Mouse (Mus musculus) liver (tissue): Measurements from ENCODE around the gene Prrx2.

Experiments
- DNase-seq: peaks from one replicate; pipeline ENCODE4 v3.0.0-alpha.2; 2020; ENCODE audit warnings: mixed read lengths

Prrx2 gene

DNA sequence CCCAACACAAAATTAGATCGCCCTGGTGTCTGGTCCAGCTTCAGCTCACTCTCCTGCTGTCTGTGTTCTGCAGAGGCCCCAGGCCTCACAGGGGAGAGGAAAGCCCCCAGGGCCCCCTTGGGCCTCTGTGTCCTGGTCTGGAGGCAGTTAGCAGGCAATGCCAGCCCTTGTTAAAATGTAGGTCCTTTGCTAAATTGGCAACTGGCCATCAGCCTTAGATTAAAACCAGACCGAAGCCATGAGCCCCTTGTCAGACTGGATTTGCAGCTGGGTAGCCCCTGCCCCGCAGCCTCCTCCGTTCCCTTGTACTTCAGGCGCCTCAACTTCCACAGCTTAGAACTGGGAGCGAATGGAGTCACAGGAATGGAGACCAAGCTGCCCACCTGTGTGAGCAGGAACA lies 37.9 kb downstream of the Prrx2 start:
- no peak for DNase-seq

DNA sequence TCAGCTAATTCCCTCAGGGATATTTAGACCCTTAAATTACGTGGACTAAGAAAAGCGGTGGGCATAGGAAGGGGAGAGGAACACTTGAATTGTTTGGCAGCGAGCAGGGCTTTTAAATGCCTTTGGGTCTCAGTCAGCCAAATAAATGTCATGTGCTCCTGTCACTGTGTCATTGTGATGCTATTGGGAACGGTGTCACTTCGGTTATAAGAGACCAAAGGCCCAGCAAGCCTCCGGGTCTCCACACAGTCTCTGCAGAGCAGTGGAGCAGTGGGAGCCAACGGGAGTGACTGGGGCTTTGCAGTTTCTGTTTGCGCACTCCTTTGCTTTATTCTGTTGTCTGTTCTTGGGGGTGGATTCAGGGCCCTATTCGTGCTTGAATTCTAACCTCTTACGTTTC lies 39.7 kb downstream of the Prrx2 start:
- DNase-seq, result no peak

- DNase-seq, result no peak
These were observed 40.3 kb downstream of the Prrx2 start for GRCm38 (mm10) chr2:30875096-30875495.

- no peak for DNase-seq
These were observed 41.1 kb downstream of the Prrx2 start for GRCm38 (mm10) chr2:30875621-30876432.

DNA sequence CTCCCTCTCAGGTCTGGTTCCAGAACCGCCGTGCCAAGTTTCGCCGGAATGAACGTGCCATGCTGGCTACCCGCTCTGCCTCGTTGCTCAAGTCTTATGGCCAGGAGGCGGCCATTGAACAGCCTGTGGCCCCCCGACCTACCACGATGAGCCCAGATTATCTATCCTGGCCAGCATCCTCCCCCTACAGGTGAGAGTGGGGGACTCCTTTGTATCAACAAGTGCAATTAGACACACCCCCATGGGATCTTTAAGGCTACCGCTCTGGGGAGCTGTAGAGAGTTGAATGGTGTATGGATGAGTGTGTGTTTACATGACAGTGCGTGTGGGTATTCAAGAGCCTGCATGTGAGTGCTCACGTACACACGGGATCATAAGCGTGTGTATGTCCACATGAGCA lies 44.7 kb downstream of the Prrx2 start:
- DNase-seq, result no peak

DNA sequence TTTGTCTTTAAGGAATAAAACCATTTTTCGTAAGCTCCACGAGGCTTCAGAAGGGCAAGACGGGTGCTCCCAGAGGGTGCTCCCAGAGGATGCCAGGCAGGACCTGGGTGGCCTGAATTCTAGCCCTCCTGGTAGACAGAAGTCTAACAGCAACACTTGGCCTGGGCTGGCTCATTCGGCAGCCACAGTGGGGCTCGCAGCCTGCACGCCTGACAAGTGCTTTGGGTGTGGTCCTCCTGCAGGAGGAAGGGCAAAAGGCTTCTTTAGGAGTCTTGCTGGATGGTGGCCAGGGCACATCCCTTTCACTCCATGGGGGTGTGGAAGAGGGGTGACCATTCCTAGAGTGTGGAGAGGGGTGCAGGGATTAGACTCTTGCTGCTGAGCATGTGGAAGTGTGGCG lies 46.4 kb downstream of the Prrx2 start:
- DNase-seq, result no peak

DNA sequence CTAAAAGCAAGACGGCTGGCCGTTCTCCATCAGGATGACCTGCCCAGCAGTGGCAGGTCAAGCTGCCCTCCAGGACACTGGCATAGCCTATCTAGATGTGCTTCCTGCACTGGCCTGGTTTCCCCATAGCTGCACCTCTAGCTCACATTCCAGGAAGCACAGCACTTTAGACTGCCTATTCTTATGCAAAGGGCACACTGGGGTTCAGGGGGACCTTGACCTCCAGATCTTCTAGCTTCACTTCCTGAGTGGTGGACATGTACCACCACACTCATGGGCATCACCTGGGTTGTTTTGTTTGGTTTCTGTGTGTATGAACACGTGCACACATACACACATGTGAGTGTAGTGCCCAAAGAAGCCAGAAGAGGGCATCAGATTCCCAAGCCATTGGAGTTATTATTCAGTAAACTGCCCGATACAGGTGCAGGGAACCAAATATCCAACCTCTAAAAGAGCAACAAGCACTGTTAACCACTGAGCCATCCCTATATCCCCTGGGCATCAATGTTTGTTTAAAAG lies 50.1 kb downstream of the Prrx2 start:
- no peak for DNase-seq

GRCm38 (mm10) chr2:30885453-30886163 lies 50.8 kb downstream of the Prrx2 start:
- no peak for DNase-seq

- peak; percentile 48 for DNase-seq
These were observed 56.2 kb downstream of the Prrx2 start for GRCm38 (mm10) chr2:30891002-30891401.

DNA sequence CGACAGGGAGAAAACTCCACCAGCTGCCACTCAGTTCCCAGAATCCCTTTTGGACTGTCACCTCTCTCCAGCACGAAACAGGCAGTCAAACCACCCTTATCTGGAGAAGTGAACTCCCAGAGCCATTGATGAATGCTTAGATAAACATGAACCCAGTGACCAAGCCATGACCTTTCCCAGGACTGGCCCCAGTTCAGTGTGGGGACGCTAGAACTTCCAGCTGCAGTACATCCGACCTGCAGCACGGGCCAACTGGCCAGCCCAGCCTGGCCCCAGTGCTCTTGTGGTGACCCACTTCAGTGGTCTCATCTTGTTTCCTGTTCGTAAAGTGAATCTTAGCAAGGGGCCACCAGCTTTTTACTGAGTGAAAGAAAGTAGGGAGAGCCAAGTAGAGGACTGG lies 58.6 kb downstream of the Prrx2 start:
- peak; percentile 39 for DNase-seq

- DNase-seq, result no peak
These were observed 59.2 kb downstream of the Prrx2 start for GRCm38 (mm10) chr2:30893946-30894345.

- DNase-seq, result no peak
These were observed 62.5 kb downstream of the Prrx2 start for GRCm38 (mm10) chr2:30897291-30897690.

DNA sequence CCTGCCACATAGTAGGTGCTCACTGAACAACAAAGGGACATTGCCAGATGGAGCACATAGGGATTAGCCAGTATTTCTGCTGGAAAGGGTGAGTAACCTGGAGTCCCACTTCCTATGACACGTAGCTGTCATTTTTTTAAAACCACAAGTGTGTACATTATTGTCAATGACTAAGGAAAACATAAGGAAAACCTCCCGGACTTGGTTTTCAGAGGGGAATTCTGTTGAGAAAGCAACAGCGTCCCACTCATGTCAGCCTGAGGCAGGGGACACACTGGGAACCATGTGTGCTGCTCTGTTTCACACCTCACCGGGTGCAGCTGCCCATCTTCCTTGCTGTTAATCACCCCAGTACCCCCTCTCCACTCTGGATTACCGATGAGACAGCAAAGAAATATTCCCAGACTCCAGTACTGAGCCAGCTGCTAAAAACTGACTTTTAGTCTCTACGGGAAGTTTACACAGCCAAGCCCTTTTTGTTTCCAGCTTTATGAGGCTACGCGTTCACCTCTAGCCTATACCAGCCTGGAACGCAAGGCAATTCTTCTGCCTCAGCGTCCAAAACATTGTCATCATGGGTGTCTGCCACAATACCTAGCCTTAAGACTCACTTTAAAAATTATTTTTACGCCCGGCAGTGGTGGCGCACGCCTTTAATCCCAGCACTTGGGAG lies 64.8 kb downstream of the Prrx2 start:
- DNase-seq, result no peak

DNA sequence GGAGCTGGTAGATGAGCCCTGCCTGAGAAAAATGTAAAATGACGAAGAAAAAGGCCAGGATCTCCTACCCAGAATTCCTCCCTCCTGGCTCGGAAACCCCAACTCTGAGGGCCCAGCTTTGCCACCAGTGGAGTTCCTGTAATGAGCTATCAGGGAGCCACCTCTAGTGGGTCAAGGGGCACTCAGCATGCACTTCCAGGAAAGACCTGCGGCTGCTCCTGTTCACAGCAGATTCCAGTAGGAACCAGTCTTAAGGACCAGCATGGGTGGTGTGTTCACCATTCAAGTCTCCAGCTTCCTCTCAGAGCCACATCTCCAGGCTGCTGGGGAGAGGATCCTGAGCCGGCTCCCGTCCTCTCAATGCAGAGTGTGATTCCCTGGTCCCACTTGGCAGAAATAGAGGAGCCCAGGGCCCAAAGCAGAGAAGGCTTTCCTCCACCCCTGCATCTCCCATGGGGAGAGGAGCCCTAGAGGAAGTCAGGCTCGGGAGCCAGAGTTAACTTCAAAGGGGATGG lies 66.9 kb downstream of the Prrx2 start:
- DNase-seq, result no peak

- no peak for DNase-seq
These were observed 67.5 kb downstream of the Prrx2 start for GRCm38 (mm10) chr2:30902256-30902655.

DNA sequence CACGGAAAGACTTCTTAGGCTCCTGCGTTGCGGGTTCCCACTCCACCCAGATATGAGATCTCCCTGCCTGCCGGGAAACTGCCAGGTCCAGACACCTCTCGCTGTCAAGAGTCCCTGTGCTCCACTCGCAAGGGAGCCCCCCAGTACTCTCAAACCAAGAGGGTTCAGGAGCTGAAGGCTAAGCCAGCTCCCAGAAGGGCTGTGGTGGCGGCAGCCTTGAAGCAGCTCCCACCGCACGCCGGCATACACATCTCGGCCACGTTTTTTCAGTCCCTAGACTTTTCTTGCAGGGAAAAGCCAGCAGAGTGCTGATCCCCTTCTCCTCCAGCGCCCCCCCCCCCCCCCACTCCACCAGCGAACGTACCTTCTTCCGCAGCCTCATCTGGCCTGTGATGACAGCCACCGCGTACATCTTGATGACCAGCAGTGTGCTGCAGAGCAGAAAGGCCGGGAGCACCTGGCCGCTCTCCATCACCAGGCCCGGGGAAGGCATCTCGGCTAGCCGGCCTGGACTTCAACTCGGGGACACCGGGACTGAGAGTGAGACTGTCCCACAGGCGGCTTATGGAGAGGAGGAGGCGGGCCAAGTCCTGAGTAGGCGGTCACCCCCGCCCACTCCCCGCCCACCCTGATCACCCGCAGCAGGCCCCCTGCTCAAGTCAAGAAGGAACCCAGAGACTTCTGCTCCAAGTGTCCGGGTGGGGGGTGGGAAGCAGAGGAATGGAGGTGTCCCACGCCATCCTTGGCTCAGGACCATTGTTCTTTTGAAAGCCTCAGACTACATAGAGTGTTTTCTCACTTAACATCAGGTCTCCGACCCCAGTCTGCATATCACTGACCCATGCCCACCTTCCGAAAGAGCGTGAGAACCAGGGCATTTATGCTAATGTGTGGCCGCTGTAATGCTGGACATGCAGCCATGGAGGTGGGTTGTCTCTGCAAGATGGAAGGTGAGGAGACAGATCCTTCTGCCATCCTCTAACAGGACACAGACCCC lies 68.3 kb downstream of the Prrx2 start:
- peak; percentile 27 for DNase-seq

DNA sequence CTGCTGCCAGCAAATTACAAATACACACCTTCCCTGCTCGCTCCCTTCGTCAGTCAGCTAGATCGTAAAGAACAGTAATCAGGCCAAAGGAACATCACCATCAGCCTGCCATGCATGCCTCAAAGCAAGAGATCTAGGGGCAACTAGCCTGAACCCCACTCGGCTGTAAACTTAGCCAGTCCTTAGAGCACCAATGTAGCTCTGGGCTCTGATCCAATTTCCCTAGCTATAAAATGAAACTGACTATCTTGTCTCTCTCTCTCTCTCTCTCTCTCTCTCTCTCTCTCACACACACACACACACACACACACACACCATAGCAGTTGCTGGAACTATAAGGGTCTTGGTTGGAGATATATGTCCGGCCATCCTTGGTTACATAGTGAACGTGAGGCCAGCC lies 69.5 kb downstream of the Prrx2 start:
- no peak for DNase-seq

DNA sequence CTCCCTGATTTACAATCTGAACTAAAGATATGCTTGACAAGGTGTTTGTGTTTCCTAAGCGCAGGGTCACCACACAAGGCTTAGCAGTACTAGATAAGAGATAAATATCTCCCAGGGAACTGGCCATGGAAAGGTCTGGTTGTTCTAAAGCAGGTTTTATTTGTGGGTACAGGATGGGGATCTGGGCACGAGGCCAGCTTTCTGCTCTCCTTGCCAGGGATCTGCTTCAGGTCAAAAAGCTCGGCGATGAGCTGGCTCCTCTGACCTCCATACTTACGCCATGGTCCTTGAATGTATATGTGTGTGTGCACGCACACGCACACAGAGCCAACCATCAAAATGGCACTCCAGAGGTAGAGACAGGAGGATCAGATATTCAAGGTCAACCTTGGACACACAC lies 70.2 kb downstream of the Prrx2 start:
- no peak for DNase-seq

- DNase-seq, result no peak
These were observed 71.1 kb downstream of the Prrx2 start for GRCm38 (mm10) chr2:30905906-30906305.

- DNase-seq, result no peak
These were observed 71.9 kb downstream of the Prrx2 start for GRCm38 (mm10) chr2:30906641-30907040.

GRCm38 (mm10) chr2:30912291-30912773 lies 77.6 kb downstream of the Prrx2 start:
- no peak for DNase-seq

DNA sequence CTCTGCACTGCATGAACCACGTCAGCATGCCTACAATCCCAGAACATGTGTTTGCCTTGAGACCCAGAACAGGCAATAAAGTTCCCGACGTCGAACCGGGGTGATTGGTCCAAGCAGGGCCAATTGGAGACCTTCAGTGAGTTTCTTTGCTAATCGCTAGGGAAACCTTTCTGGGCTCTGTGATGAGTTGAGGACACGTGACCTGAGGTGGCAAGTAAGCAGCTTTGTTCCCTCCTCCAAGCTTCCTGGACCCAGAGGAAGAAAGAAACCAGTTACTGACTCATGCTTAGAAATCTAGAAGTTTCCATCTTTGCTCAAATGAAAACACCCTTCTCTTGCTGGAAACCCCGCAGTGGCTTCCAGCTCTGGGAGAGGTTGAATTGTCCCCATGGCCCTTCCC lies 78.2 kb downstream of the Prrx2 start:
- DNase-seq, result no peak
